Mouse (Mus musculus) MN1 (cell line): Measurements from ENCODE around the gene Igsf1.

ENCODE experiments used
- DNase-seq: peaks from one replicate; pipeline ENCODE4 v3.0.0-alpha.2; 2016; ENCODE audit warnings: low spot score

Gene Igsf1

DNA sequence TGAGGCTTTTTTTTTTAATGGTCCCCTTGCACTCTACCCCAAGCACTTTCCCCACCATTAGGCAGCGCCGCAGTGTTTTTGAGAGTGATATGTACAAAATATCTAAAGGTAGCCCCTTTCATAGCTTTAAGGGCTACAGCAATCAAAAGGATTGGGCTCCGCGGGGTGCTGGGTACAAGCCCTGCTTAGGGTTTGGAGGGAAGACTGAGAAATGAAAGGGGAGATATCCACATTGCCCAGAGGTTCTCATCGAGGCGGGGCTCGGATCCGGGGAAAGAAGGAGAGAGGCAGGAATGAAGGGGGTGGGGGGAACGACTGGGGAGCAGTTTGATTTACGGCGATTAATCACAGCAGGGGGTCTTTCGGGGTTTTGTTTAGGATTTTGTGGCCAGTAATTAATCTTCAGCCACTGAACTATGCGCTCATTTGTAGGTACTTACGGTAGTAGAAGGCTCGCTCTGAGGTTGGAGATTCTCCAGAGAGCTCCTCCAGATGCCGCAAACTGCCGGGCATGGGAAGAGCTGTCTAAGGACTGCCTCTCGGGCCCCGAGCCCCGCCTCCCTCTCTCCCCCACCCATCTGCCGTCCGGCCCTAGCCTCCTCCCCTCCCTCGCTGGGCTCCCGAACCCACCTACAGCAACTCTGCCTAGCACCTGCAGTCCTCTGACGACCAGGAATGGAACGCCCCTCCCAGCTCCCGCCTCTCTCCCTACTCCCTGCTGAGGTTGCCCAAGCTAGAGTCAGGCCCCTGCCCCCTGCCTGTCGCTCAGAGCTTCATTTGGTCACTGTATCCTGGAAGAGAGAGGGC lies at the start of gene Igsf1:
Gene Igsf1 (minus strand): TSS at position 537 of the 807 bp plus-strand sequence.
- no peak for DNase-seq

DNA sequence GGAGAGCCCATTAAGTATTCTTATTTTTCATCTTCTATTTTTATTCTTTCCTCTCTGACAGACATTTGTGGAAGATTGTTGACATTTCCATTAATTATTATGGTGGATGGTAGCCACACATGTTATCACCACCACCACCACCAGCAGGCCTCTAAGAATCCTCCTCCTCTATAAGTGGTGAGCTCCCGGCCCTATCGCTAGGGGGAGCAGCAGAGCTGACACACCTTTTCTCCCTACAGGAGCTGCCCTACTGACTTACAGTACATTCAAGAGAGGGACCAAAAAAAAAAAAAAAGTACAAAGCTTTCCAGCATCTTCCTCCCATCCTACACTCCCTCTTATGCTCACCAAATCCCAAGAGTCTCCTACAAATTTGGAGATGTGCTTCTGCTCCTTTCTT lies 26.7 kb downstream of the Igsf1 start:
- no peak for DNase-seq

DNA sequence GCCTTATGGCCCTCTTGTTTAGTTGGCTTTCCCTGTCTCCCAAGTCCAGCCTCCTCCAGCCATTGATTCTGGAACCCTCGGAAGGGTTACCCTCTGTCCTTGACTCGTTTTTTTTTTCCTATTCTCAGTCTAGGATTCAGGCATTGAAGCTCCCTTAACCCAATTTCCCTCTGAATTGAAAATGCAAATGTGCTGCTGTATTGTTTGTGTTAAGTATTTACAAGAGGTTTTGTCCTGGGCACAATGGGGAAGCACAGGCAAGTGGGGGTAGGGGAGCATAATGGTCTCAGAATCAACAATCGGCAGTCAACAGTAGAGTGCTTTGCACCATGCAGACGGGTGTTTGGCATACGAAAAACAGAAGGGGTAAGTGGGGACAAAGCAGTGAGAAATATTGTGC lies 52.4 kb downstream of the Igsf1 start:
- no peak for DNase-seq

DNA sequence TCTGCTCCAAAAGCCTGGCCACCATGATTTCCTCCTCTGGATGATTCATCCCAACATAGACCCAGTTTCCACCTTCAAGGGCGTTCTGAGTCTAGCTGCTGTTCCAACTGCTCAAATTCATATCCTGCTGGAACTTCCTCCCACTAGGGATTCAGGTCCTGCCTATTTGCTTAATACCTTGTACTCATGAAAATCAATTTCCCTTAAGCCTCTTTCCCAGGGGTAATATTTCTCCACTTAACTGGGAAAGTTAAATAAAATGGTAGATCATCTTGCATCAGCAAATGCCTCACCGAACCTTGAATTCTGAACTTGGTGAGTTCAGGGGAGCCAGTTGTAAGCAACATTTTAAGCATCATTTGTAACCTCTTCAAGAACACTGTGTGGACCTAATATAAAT lies 62.6 kb downstream of the Igsf1 start, which contains the start of gene Olfr1321:
Gene Olfr1321 (minus strand): TSS at position 101 of the 400 bp plus-strand sequence.
- no peak for DNase-seq
